Mouse (Mus musculus) embryonic facial prominence, embryonic 12.5 days (tissue): ENCODE results near the gene 4930578G10Rik. TPM values are rescaled to one million over a fixed set of nuclear protein-coding genes. Genes with fewer than 3 reads are reported as not detected.
"Not testable (repeated sequence)": the region's sequence is repeated elsewhere in the genome, so short reads cannot be mapped to it uniquely, and the experiment has no call there.

Experiments used
- ATAC-seq: fragments of 200-750 bp; cut with Nextera tagmentation; 2 replicates; pipeline ENCODE4 v1.8.0; 2017; ENCODE audit not compliant: insufficient number of reproducible peaks, insufficient read depth, low FRiP score, low TSS enrichment
- H3K27ac ChIP-seq: fragments of 300-500 bp; sonication (generic); 2 replicates; pipeline ENCODE4 v1.5.1; 2016; ENCODE audit warnings: mild to moderate bottlenecking
- H3K27me3 ChIP-seq: fragments of 300-500 bp; sonication (generic); 2 replicates; pipeline ENCODE4 v1.6.1; 2016; ENCODE audit warnings: mild to moderate bottlenecking, moderate library complexity
- H3K36me3 ChIP-seq: fragments of 300-500 bp; sonication (generic); 2 replicates; pipeline ENCODE4 v1.6.1; 2016; ENCODE audit warnings: mild to moderate bottlenecking
- H3K4me1 ChIP-seq: fragments of 300-500 bp; sonication (generic); 2 replicates; pipeline ENCODE4 v1.6.1; 2016
- H3K4me2 ChIP-seq: fragments of 300-500 bp; sonication (generic); replicated peaks from 2 replicates; pipeline ENCODE4 v1.6.1; 2016; ENCODE audit warnings: mild to moderate bottlenecking, moderate library complexity
- H3K4me3 ChIP-seq: fragments of 300-500 bp; sonication (generic); 2 replicates; pipeline ENCODE4 v1.5.1; 2016; ENCODE audit warnings: mild to moderate bottlenecking
- H3K9ac ChIP-seq: fragments of 300-500 bp; sonication (generic); 2 replicates; pipeline ENCODE4 v1.6.1; 2016; ENCODE audit warnings: mild to moderate bottlenecking, moderate library complexity
- H3K9me3 ChIP-seq: fragments of 300-500 bp; sonication (generic); 2 replicates; pipeline ENCODE4 v1.6.1; 2016; ENCODE audit warnings: mild to moderate bottlenecking, moderate library complexity
- WGBS: fragments of 180-500 bp; shearing (Covaris S2); methylation state at CpG from one replicate; pipeline ENCODE4 v1.1.7; 2016; 5-methylcytosine and 5-hydroxymethylcytosine counted together
- polyA plus RNA-seq: library from polyadenylated mRNA; unstranded; fragments of >200 nt; fragmentation: Nextera tagmentation; extraction: Ambion mirVana; gene quantifications from 2 replicates; pipeline ENCODE4 v1.2.1, GENCODE M21; 2016

Gene 4930578G10Rik
- 0.38 and 0.41 TPM in 2 replicates for polyA plus RNA-seq

- H3K9ac ChIP-seq, H3K4me3 ChIP-seq, H3K9me3 ChIP-seq, H3K27me3 ChIP-seq, H3K27ac ChIP-seq, H3K36me3 ChIP-seq, ATAC-seq, H3K4me2 ChIP-seq, H3K4me1 ChIP-seq: not testable (repeated sequence)
- WGBS: no CpG with 5 or more reads among the region's 13 CpGs
These were observed at the start of gene 4930578G10Rik for GRCm38 (mm10) chr4:42735245-42735644. TSS of gene 4930578G10Rik (plus strand) at chr4:42735545.

DNA sequence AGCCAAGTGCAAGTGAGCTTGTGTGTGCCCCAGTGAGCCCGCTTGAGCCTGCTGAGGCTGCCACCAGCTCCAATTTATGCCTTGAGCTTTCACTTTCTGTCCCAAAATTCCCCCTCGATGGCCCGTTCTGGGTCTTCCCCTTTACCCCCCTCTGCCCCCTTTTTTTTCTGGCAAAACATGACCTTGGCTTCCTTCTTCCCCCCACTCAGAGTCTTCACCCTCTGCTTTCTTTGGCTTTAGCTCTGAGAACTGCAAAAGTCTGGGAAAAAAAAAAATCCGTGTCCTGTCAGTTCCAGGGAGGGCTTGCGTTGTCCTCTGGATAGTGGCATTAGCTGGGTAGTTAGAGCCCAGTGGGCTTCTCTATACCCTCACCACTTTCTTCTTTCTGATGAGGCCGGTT lies 21.1 kb downstream of the 4930578G10Rik start, which contains the start of gene Ccl19:
TSS of gene Ccl19 (minus strand) at position 101 of the 400 bp plus-strand sequence.
- not testable (repeated sequence) for H3K27me3 ChIP-seq, H3K27ac ChIP-seq, H3K36me3 ChIP-seq, H3K9ac ChIP-seq, H3K4me1 ChIP-seq, H3K4me2 ChIP-seq, H3K9me3 ChIP-seq, H3K4me3 ChIP-seq, ATAC-seq
- no CpG with 5 or more reads among the region's 6 CpGs for WGBS

- H3K36me3 ChIP-seq, H3K4me3 ChIP-seq, H3K4me1 ChIP-seq, ATAC-seq, H3K27me3 ChIP-seq, H3K9me3 ChIP-seq, H3K4me2 ChIP-seq, H3K9ac ChIP-seq, H3K27ac ChIP-seq: not testable (repeated sequence)
- WGBS: no CpG with 5 or more reads among the region's 5 CpGs
These were observed 38.5 kb downstream of the 4930578G10Rik start, which contains the start of gene Ccl21a for GRCm38 (mm10) chr4:42773893-42774292. TSS of gene Ccl21a (minus strand) at chr4:42773993.

DNA sequence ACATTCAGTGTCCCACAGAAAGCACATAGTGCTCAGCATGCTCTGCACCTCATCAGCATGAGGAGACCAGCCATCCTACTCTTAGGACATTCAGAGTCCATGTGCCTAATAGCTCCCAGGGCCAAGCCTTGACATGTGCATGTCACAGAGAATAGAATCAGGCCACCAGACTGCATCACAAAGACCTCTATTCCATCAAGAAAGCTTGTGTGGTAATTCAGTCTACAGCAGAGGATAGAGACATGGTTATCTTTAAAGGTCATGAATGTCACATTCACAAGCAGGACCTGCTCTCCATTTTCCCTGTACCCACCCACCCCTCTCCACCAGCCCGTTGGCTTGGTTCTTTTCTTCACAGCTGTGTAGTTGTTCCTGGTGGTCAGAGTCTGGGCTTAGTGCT lies 118.4 kb downstream of the 4930578G10Rik start, which contains the start of gene Fam205a1:
TSS of gene Fam205a1 (minus strand) at position 101 of the 400 bp plus-strand sequence.
- H3K27me3 ChIP-seq, H3K4me1 ChIP-seq, H3K9me3 ChIP-seq, H3K9ac ChIP-seq, H3K27ac ChIP-seq, H3K36me3 ChIP-seq, ATAC-seq, H3K4me3 ChIP-seq, H3K4me2 ChIP-seq: not testable (repeated sequence)
- WGBS: 94% methylated on average over 1 of the region's 1 CpGs

GRCm38 (mm10) chr4:42856671-42857070 lies 121.3 kb downstream of the 4930578G10Rik start, which contains the start of gene Gm12394:
TSS of gene Gm12394 (minus strand) at chr4:42856771.
- 79% methylated on average over 1 of the region's 1 CpGs for WGBS
- H3K27ac ChIP-seq, H3K9me3 ChIP-seq, H3K4me2 ChIP-seq, H3K4me1 ChIP-seq, ATAC-seq, H3K27me3 ChIP-seq, H3K4me3 ChIP-seq, H3K9ac ChIP-seq, H3K36me3 ChIP-seq: not testable (repeated sequence)

DNA sequence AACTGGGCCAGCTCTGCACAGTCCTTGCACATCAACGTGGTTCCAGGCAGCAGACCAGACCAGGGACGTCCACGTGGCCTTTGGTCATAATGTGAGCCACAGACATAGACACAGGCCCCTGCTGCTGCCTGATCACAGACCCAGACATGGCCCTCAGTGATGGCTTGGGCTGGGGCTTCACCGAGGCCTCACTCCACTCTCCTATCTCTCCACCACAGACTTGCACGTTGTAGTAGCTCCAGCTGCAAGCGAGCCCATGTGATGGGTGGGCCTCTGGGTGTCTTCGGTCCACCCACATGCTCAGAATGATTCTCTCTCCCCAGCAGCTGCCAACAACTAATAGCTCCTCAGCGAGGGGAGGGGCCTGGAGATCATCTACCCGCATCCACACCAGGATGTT lies 125.1 kb downstream of the 4930578G10Rik start:
- not testable (repeated sequence) for H3K9ac ChIP-seq, H3K27me3 ChIP-seq, H3K36me3 ChIP-seq, ATAC-seq, H3K4me2 ChIP-seq, H3K4me1 ChIP-seq, H3K9me3 ChIP-seq, H3K27ac ChIP-seq, H3K4me3 ChIP-seq
- whole genome bisulfite sequencing: 83% methylated on average over 9 of the region's 9 CpGs

GRCm38 (mm10) chr4:42863487-42863886 lies 128.1 kb downstream of the 4930578G10Rik start:
- H3K27me3 ChIP-seq, ATAC-seq, H3K9ac ChIP-seq, H3K36me3 ChIP-seq, H3K9me3 ChIP-seq, H3K27ac ChIP-seq, H3K4me2 ChIP-seq, H3K4me1 ChIP-seq, H3K4me3 ChIP-seq: not testable (repeated sequence)
- 87% methylated on average over 5 of the region's 5 CpGs for WGBS

DNA sequence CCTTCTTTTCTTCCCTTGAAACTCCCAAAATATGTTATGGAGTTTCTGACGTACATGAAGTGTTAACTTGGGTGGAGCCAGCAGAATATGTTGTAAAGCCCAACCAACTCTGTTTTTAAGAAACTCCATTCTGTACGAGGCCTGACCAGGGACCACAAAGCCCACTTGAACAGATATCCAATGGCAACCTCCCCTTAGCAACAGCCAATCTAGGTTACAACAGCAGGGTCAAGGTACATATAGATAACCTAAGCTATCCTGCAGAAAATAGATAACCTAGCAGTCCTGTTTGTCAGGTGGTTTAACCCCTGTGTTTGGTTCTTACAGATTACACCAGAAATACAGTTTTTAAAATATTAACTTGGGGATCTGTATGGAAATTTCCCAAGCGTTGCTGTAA lies 132.0 kb downstream of the 4930578G10Rik start:
- H3K4me2 ChIP-seq: no peak overlapping the region
- 70% methylated on average over 3 of the region's 3 CpGs for WGBS
- no peak overlapping the region for H3K27ac ChIP-seq
- no peaks in the 10 kb centered on the region for H3K4me1 ChIP-seq
- H3K4me3 ChIP-seq: no peak overlapping the region
- ATAC-seq: no peak
- no peaks in the 10 kb centered on the region for H3K27me3 ChIP-seq
- no peaks in the 10 kb centered on the region for H3K36me3 ChIP-seq
- H3K9me3 ChIP-seq: no peaks in the 10 kb centered on the region
- H3K9ac ChIP-seq: no peak overlapping the region

- ATAC-seq: no peak
- WGBS: 87% methylated on average over 5 of the region's 5 CpGs
- H3K27ac ChIP-seq: no peak overlapping the region
- H3K9me3 ChIP-seq: no peaks in the 10 kb centered on the region
- no peak overlapping the region for H3K4me3 ChIP-seq
- H3K36me3 ChIP-seq: no peaks in the 10 kb centered on the region
- no peaks in the 10 kb centered on the region for H3K4me1 ChIP-seq
- no peak overlapping the region for H3K4me2 ChIP-seq
- H3K27me3 ChIP-seq: no peaks in the 10 kb centered on the region
- no peak overlapping the region for H3K9ac ChIP-seq
These were observed 132.8 kb downstream of the 4930578G10Rik start for GRCm38 (mm10) chr4:42868193-42868592.

- Histone ChIP-seq H3K4me1 (no peaks in the 10 kb centered on the region), H3K27ac (no peak overlapping the region), H3K9ac (no peak overlapping the region), H3K4me2 (no peak overlapping the region), H3K36me3 (no peaks in the 10 kb centered on the region), H3K9me3 (no peaks in the 10 kb centered on the region), H3K4me3 (no peak overlapping the region), H3K27me3 (no peaks in the 10 kb centered on the region)
- WGBS: 77% methylated on average over 5 of the region's 5 CpGs
- no peak for ATAC-seq
These were observed 135.4 kb downstream of the 4930578G10Rik start for GRCm38 (mm10) chr4:42870748-42871147.

DNA sequence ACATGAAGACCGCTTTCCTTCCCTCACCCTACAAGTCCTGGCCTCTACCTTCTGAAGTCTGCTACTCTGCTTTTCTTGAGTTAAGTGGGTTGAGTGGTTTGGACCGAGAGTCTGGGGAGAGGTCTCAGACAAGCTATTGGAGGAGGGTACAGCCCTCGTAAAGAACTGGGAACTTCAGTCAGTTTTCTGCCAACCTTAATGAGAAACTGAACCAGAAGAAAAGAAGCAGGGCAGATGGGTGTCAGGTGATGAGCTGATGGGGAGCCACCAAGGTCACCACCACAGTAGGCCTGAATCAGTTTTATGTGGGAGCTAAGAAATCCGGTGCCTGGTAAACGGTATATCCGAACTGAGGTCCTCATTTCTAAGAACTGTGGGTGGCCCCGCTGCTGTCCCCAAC lies 136.8 kb downstream of the 4930578G10Rik start:
- Histone ChIP-seq H3K27ac (no peak overlapping the region), H3K9ac (no peak overlapping the region), H3K4me1 (no peaks in the 10 kb centered on the region), H3K4me2 (no peak overlapping the region), H3K27me3 (no peaks in the 10 kb centered on the region), H3K4me3 (no peak overlapping the region), H3K9me3 (no peaks in the 10 kb centered on the region), H3K36me3 (no peaks in the 10 kb centered on the region)
- WGBS: 93% methylated on average over 7 of the region's 7 CpGs
- no peak for ATAC-seq

GRCm38 (mm10) chr4:42872746-42873435 lies 137.5 kb downstream of the 4930578G10Rik start:
- H3K9me3 ChIP-seq: no peaks in the 10 kb centered on the region
- ATAC-seq: no peak
- no peak overlapping the region for H3K9ac ChIP-seq
- no peak overlapping the region for H3K4me3 ChIP-seq
- H3K27ac ChIP-seq: no peak overlapping the region
- H3K36me3 ChIP-seq: no peaks in the 10 kb centered on the region
- H3K4me2 ChIP-seq: no peak overlapping the region
- 86% methylated on average over 16 of the region's 16 CpGs for WGBS
- no peaks in the 10 kb centered on the region for H3K27me3 ChIP-seq
- no peaks in the 10 kb centered on the region for H3K4me1 ChIP-seq
